ENCODE assay signal across 9 mouse cellular contexts in the genomic region with DNA sequence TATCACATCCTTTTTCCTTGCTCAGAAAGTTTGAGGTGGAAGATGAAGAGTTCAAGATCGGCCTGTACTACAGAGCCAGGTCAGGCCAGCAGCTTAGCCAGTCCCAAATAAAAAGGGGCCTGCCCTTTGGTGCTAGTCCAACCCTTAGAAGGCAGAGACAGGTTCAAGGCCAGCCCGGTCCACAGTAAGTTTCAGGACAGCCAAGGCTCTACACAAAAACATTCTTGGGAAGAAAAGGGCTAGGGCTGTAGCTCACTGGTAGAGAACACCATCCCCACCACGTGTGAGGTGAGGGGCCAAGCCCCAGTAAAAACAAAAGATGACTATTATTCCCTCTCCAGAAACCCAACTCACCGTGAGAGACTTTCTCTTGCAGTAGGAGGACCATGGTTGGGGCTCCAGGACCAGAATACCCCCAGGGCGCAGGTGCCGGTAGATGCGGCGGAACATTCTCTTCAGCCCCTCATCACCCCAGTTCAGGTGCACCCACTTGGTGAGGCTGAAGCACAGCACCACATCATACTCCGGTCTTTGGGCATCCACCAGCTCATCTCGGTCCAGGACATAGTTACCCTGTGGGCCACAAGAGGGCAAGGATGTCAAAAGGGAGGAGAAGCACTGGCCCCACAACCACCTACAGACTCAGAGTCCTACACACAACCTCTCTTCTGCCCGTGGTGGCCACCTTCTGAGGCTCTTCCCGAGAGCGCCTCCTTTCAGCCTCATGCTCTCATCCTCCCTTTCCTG. TPM values are rescaled to one million over a fixed set of nuclear protein-coding genes. Genes with fewer than 3 reads are reported as not detected.
DNase-seq lines count a peak whose midpoint lies in the region; ATAC-seq and TF ChIP-seq lines count a peak whose summit lies in the region.
"Had no signal": no experiment of that assay in that cellular context is flagged by ENCODE, and none has a peak within 500 bp of the region (broad histone marks: within the 10 kb centered on the region; RNA-seq: fewer than 3 reads in every experiment).

No protein-coding gene starts in this region.

- H3K4me2 ChIP-seq in kidney, postnatal 0 days (ENCODE audit: low read length), result peak overlapping the region; percentile 92
- peak overlapping the region; percentile 80 for H3K4me2 ChIP-seq in embryonic facial prominence, embryonic 15.5 days (replicated peaks)
- peak overlapping the region; percentile 73 for H3K4me2 ChIP-seq in hindbrain, embryonic 16.5 days (ENCODE audit: low read length)
- peak overlapping the region; percentile 90 for H3K4me2 ChIP-seq in midbrain, embryonic 16.5 days (ENCODE audit: low read length)

- no peak for TF ChIP-seq CTCF in kidney, postnatal 0 days (IDR thresholded peaks at IDR 0.05; ENCODE audit: low read depth)

- no peaks in the 10 kb centered on the region for H3K9me3 ChIP-seq in kidney, postnatal 0 days (replicated peaks; ENCODE audit: low read length)
- no peaks in the 10 kb centered on the region for H3K9me3 ChIP-seq in embryonic facial prominence, embryonic 15.5 days (replicated peaks)
- no peaks in the 10 kb centered on the region for H3K9me3 ChIP-seq in hindbrain, embryonic 16.5 days (ENCODE audit: control insufficient read depth, low read length)
- H3K9me3 ChIP-seq in midbrain, embryonic 16.5 days (replicated peaks; ENCODE audit: control insufficient read depth, low read length, poor library complexity, severe bottlenecking), result no peaks in the 10 kb centered on the region

- 0 out of 2 replicates have a peak overlapping the region, but pooled peaks have one; percentile 86 for H3K4me3 ChIP-seq in kidney, postnatal 0 days (replicated peaks; ENCODE audit: low read depth, low read length)
- peak overlapping the region; percentile 69; the same call in 1 of the 2 replicates for H3K4me3 ChIP-seq in embryonic facial prominence, embryonic 15.5 days (replicated peaks)
- peak overlapping the region; percentile 77 for H3K4me3 ChIP-seq in hindbrain, embryonic 16.5 days (ENCODE audit: low read length)
- peak overlapping the region; percentile 79 for H3K4me3 ChIP-seq in midbrain, embryonic 16.5 days (ENCODE audit: low read depth, low read length)

- H3K9ac ChIP-seq in kidney, postnatal 0 days (ENCODE audit: low read depth, low read length), result peak overlapping the region; percentile 96
- no peak overlapping the region for H3K9ac ChIP-seq in embryonic facial prominence, embryonic 15.5 days
- peak overlapping the region; percentile 40; the same call in 1 of the 2 replicates for H3K9ac ChIP-seq in hindbrain, embryonic 16.5 days (ENCODE audit: low read depth, low read length)
- H3K9ac ChIP-seq in midbrain, embryonic 16.5 days (ENCODE audit: low read depth, low read length), result peak overlapping the region; percentile 91

- H3K36me3 ChIP-seq in kidney, postnatal 0 days (ENCODE audit: insufficient read depth, low read length), result peaks cover 25% of the 10 kb centered on the region
- H3K36me3 ChIP-seq in embryonic facial prominence, embryonic 15.5 days, result peaks cover 40% of the 10 kb centered on the region
- peaks cover 19% of the 10 kb centered on the region; the same call in 1 of the 2 replicates for H3K36me3 ChIP-seq in hindbrain, embryonic 16.5 days (ENCODE audit: control insufficient read depth, insufficient read depth, low read length)
- H3K36me3 ChIP-seq in midbrain, embryonic 16.5 days (ENCODE audit: control insufficient read depth, insufficient read depth, low read length), result peaks cover 17% of the 10 kb centered on the region

- no peak for ATAC-seq in kidney, postnatal 0 days (replicated peaks; ENCODE audit: low FRiP score, low read depth)
- no peak for ATAC-seq in embryonic facial prominence, embryonic 15.5 days (ENCODE audit: insufficient number of reproducible peaks, low FRiP score, low TSS enrichment, low read depth)
- no peak for ATAC-seq in hindbrain, embryonic 16.5 days
- no peak for ATAC-seq in midbrain, embryonic 16.5 days
- ATAC-seq: activated CD4-positive, CD25-positive, alpha-beta regulatory T cell, adult 4 months had no signal

- no peaks in the 10 kb centered on the region for H3K27me3 ChIP-seq in kidney, postnatal 0 days (ENCODE audit: insufficient read depth, low read length)
- H3K27me3 ChIP-seq in embryonic facial prominence, embryonic 15.5 days, result no peaks in the 10 kb centered on the region
- H3K27me3 ChIP-seq in hindbrain, embryonic 16.5 days (replicated peaks; ENCODE audit: control insufficient read depth, insufficient read depth, low read length), result no peaks in the 10 kb centered on the region
- no peaks in the 10 kb centered on the region for H3K27me3 ChIP-seq in midbrain, embryonic 16.5 days (ENCODE audit: control insufficient read depth, insufficient read depth, low read depth, low read length)

- 72% methylated on average over 13 of the region's 13 CpGs for WGBS in kidney, postnatal 0 days
- 78% methylated on average over 13 of the region's 13 CpGs for WGBS in embryonic facial prominence, embryonic 15.5 days
- 81% methylated on average over 13 of the region's 13 CpGs for WGBS in hindbrain, embryonic 16.5 days
- 82% methylated on average over 13 of the region's 13 CpGs for whole genome bisulfite sequencing in midbrain, embryonic 16.5 days

- H3K4me1 ChIP-seq in kidney, postnatal 0 days (replicated peaks; ENCODE audit: insufficient read depth, low read length), result peaks cover 33% of the 10 kb centered on the region
- H3K4me1 ChIP-seq in embryonic facial prominence, embryonic 15.5 days, result peaks cover 46% of the 10 kb centered on the region
- H3K4me1 ChIP-seq in hindbrain, embryonic 16.5 days (ENCODE audit: control insufficient read depth, insufficient read depth, low read depth, low read length), result peaks cover 42% of the 10 kb centered on the region
- peaks cover 51% of the 10 kb centered on the region for H3K4me1 ChIP-seq in midbrain, embryonic 16.5 days (ENCODE audit: control insufficient read depth, insufficient read depth, low read length)

- no peak for DNase-seq in kidney, postnatal 0 days (ENCODE audit: low spot score)
- no peak for DNase-seq in kidney, postnatal 4 days
- no peak for DNase-seq in left cerebral cortex, adult 11 months (ENCODE audit: low spot score)
- no peak for DNase-seq in ovary, postnatal 14 days (ENCODE audit: low spot score)

- H3K27ac ChIP-seq in kidney, postnatal 0 days, result no peak overlapping the region
- H3K27ac ChIP-seq in embryonic facial prominence, embryonic 15.5 days (replicated peaks), result no peak overlapping the region
- H3K27ac ChIP-seq in hindbrain, embryonic 16.5 days (ENCODE audit: low read depth, low read length), result no peak overlapping the region
- H3K27ac ChIP-seq in midbrain, embryonic 16.5 days (ENCODE audit: low read length), result no peak overlapping the region
- H3K27ac ChIP-seq: macrophage had no signal

RNA-seq across cellular contexts. Expression of a gene that starts 4.3 kb away (rescaled TPM):
- 28.8 and 32.4 TPM in 2 replicates for polyA plus RNA-seq in kidney, postnatal 0 days (2015; fragmentation: Nextera tagmentation; extraction: Ambion mirVana)
- 34.5 and 39.9 TPM in 2 replicates for polyA plus RNA-seq in embryonic facial prominence, embryonic 15.5 days (2015; fragmentation: Nextera tagmentation; extraction: Ambion mirVana)
- polyA plus RNA-seq in hindbrain, embryonic 16.5 days (2015; fragmentation: Nextera tagmentation; extraction: Ambion mirVana), result 34.9 and 41.8 TPM in 2 replicates
- 33.5 and 36.6 TPM in 2 replicates for polyA plus RNA-seq in midbrain, embryonic 16.5 days (2015; fragmentation: Nextera tagmentation; extraction: Ambion mirVana)

RNA-seq across cellular contexts. Expression of a gene that starts 4.5 kb away (rescaled TPM):
- 11.6 and 12.3 TPM in 2 replicates for polyA plus RNA-seq in kidney, postnatal 0 days (2015; fragmentation: Nextera tagmentation; extraction: Ambion mirVana)
- 12.4 and 13.7 TPM in 2 replicates for polyA plus RNA-seq in embryonic facial prominence, embryonic 15.5 days (2015; fragmentation: Nextera tagmentation; extraction: Ambion mirVana)
- polyA plus RNA-seq in hindbrain, embryonic 16.5 days (2015; fragmentation: Nextera tagmentation; extraction: Ambion mirVana), result 11.1 and 12.2 TPM in 2 replicates
- polyA plus RNA-seq in midbrain, embryonic 16.5 days (2015; fragmentation: Nextera tagmentation; extraction: Ambion mirVana), result 10.4 and 11.6 TPM in 2 replicates

RNA-seq across cellular contexts. Expression of a gene that starts 4.6 kb away (rescaled TPM):
- 14.5 and 15.7 TPM in 2 replicates for polyA plus RNA-seq in kidney, postnatal 0 days (2015; fragmentation: Nextera tagmentation; extraction: Ambion mirVana)
- 22.4 and 26.1 TPM in 2 replicates for polyA plus RNA-seq in embryonic facial prominence, embryonic 15.5 days (2015; fragmentation: Nextera tagmentation; extraction: Ambion mirVana)
- 11.2 and 13.5 TPM in 2 replicates for polyA plus RNA-seq in hindbrain, embryonic 16.5 days (2015; fragmentation: Nextera tagmentation; extraction: Ambion mirVana)
- 11.6 and 13.1 TPM in 2 replicates for polyA plus RNA-seq in midbrain, embryonic 16.5 days (2015; fragmentation: Nextera tagmentation; extraction: Ambion mirVana)

RNA-seq across cellular contexts. Expression of a gene that starts 37.4 kb away (rescaled TPM):
- 107 and 110 TPM in 2 replicates for polyA plus RNA-seq in kidney, postnatal 0 days (2015; fragmentation: Nextera tagmentation; extraction: Ambion mirVana)
- polyA plus RNA-seq in embryonic facial prominence, embryonic 15.5 days (2015; fragmentation: Nextera tagmentation; extraction: Ambion mirVana), result 167 and 175 TPM in 2 replicates
- polyA plus RNA-seq in hindbrain, embryonic 16.5 days (2015; fragmentation: Nextera tagmentation; extraction: Ambion mirVana), result 101 and 150 TPM in 2 replicates
- polyA plus RNA-seq in midbrain, embryonic 16.5 days (2015; fragmentation: Nextera tagmentation; extraction: Ambion mirVana), result 55.4 and 74.1 TPM in 2 replicates

RNA-seq across cellular contexts. Expression of a gene that starts 41.5 kb away (rescaled TPM):
- 1.2 and 1.6 TPM in 2 replicates for polyA plus RNA-seq in kidney, postnatal 0 days (2015; fragmentation: Nextera tagmentation; extraction: Ambion mirVana)
- 4.6 and 4.7 TPM in 2 replicates for polyA plus RNA-seq in embryonic facial prominence, embryonic 15.5 days (2015; fragmentation: Nextera tagmentation; extraction: Ambion mirVana)
- 44.0 and 50.2 TPM in 2 replicates for polyA plus RNA-seq in hindbrain, embryonic 16.5 days (2015; fragmentation: Nextera tagmentation; extraction: Ambion mirVana)
- polyA plus RNA-seq in midbrain, embryonic 16.5 days (2015; fragmentation: Nextera tagmentation; extraction: Ambion mirVana), result 67.2 and 67.5 TPM in 2 replicates
